ENCODE assay signal across 7 mouse cellular contexts in genomic region chr6:86823051-86823431, GRCm38 (mm10). TPM values are rescaled to one million over a fixed set of nuclear protein-coding genes. Genes with fewer than 3 reads are reported as not detected.
DNase-seq lines count a peak whose midpoint lies in the region; ATAC-seq and TF ChIP-seq lines count a peak whose summit lies in the region.

No protein-coding gene starts in this region.

- H3K27me3 ChIP-seq in hindbrain, embryonic 12.5 days: peaks cover 13% of the 10 kb centered on the region
- peaks cover 13% of the 10 kb centered on the region for H3K27me3 ChIP-seq in hindbrain, embryonic 10.5 days (ENCODE audit: insufficient read depth, poor library complexity, severe bottlenecking)
- no peaks in the 10 kb centered on the region for H3K27me3 ChIP-seq in heart, postnatal 0 days (ENCODE audit: control insufficient read depth, insufficient read depth, low read length)
- H3K27me3 ChIP-seq in midbrain, embryonic 16.5 days (ENCODE audit: control insufficient read depth, insufficient read depth, low read depth, low read length): no peaks in the 10 kb centered on the region

- TF ChIP-seq EP300 in heart, postnatal 0 days (IDR thresholded peaks at IDR 0.05; ENCODE audit: low read depth): no peak

- no peaks in the 10 kb centered on the region for H3K9me3 ChIP-seq in hindbrain, embryonic 12.5 days (replicated peaks)
- H3K9me3 ChIP-seq in hindbrain, embryonic 10.5 days: no peaks in the 10 kb centered on the region
- H3K9me3 ChIP-seq in heart, postnatal 0 days (replicated peaks; ENCODE audit: control insufficient read depth, low read length): no peaks in the 10 kb centered on the region
- H3K9me3 ChIP-seq in midbrain, embryonic 16.5 days (replicated peaks; ENCODE audit: control insufficient read depth, low read length, poor library complexity, severe bottlenecking): no peaks in the 10 kb centered on the region

- ATAC-seq in hindbrain, embryonic 12.5 days (ENCODE audit: low FRiP score): no peak
- ATAC-seq in heart, postnatal 0 days (ENCODE audit: insufficient read depth, low read depth): no peak
- ATAC-seq in midbrain, embryonic 16.5 days: no peak

- peak overlapping the region; percentile 43 for H3K4me2 ChIP-seq in hindbrain, embryonic 12.5 days (replicated peaks)
- peak overlapping the region; percentile 65; the same call in 1 of the 2 replicates for H3K4me2 ChIP-seq in heart, postnatal 0 days (ENCODE audit: low read depth, low read length)
- H3K4me2 ChIP-seq in midbrain, embryonic 16.5 days (ENCODE audit: low read length): peak overlapping the region; percentile 49

- H3K9ac ChIP-seq in hindbrain, embryonic 12.5 days: no peak overlapping the region
- 0 out of 2 replicates have a peak overlapping the region, but pooled peaks have one; percentile 14 for H3K9ac ChIP-seq in heart, postnatal 0 days (replicated peaks; ENCODE audit: low read depth, low read length)
- peak overlapping the region; percentile 40; the same call in 1 of the 2 replicates for H3K9ac ChIP-seq in midbrain, embryonic 16.5 days (ENCODE audit: low read depth, low read length)

- H3K27ac ChIP-seq in hindbrain, embryonic 12.5 days: no peak overlapping the region
- H3K27ac ChIP-seq in hindbrain, embryonic 10.5 days: no peak overlapping the region
- H3K27ac ChIP-seq in brown adipose tissue, adult 24 weeks (replicated peaks; ENCODE audit: low read depth, low read length): no peak overlapping the region
- H3K27ac ChIP-seq in heart, postnatal 0 days (ENCODE audit: low read depth): peak overlapping the region; percentile 23
- no peak overlapping the region for H3K27ac ChIP-seq in midbrain, embryonic 16.5 days (ENCODE audit: low read length)

- TF ChIP-seq CTCF in heart, postnatal 0 days (IDR thresholded peaks at IDR 0.05; ENCODE audit: low read depth): no peak

- WGBS in hindbrain, embryonic 12.5 days: 24% methylated on average over 9 of the region's 9 CpGs
- 36% methylated on average over 9 of the region's 9 CpGs for whole genome bisulfite sequencing in hindbrain, embryonic 10.5 days
- WGBS in heart, postnatal 0 days: 36% methylated on average over 9 of the region's 9 CpGs
- WGBS in midbrain, embryonic 16.5 days: 25% methylated on average over 9 of the region's 9 CpGs

- H3K4me3 ChIP-seq in hindbrain, embryonic 12.5 days: 0 out of 2 replicates have a peak overlapping the region, but pooled peaks have one; percentile 3
- H3K4me3 ChIP-seq in hindbrain, embryonic 10.5 days: no peak overlapping the region
- peak overlapping the region; percentile 51; the same call in 1 of the 2 replicates for H3K4me3 ChIP-seq in brown adipose tissue, adult 24 weeks (ENCODE audit: insufficient read depth, low read depth, low read length)
- H3K4me3 ChIP-seq in heart, postnatal 0 days (ENCODE audit: low read depth, low read length): 0 out of 2 replicates have a peak overlapping the region, but pooled peaks have one; percentile 37
- H3K4me3 ChIP-seq in midbrain, embryonic 16.5 days (ENCODE audit: low read depth, low read length): peak overlapping the region; percentile 25; the same call in 1 of the 2 replicates

- H3K36me3 ChIP-seq in hindbrain, embryonic 12.5 days: no peaks in the 10 kb centered on the region
- no peaks in the 10 kb centered on the region for H3K36me3 ChIP-seq in hindbrain, embryonic 10.5 days
- no peaks in the 10 kb centered on the region for H3K36me3 ChIP-seq in heart, postnatal 0 days (replicated peaks; ENCODE audit: control insufficient read depth, insufficient read depth, low read length)
- H3K36me3 ChIP-seq in midbrain, embryonic 16.5 days (ENCODE audit: control insufficient read depth, insufficient read depth, low read length): no peaks in the 10 kb centered on the region

- DNase-seq in hindbrain, embryonic 10.5 days (ENCODE audit: low spot score): no peak
- DNase-seq in heart, postnatal 0 days (ENCODE audit: low spot score): no peak
- no peak for DNase-seq in right cerebral cortex, postnatal 25 days
- no peak for DNase-seq in MN1 (ENCODE audit: low spot score)

- H3K4me1 ChIP-seq in hindbrain, embryonic 12.5 days: 0 out of 2 replicates have a peak, but pooled peaks cover 4% of the 10 kb centered on the region
- H3K4me1 ChIP-seq in hindbrain, embryonic 10.5 days (replicated peaks): peaks cover 13% of the 10 kb centered on the region
- H3K4me1 ChIP-seq in brown adipose tissue, adult 24 weeks (ENCODE audit: control insufficient read depth, insufficient read depth, insufficient read length, low read length): peaks cover 16% of the 10 kb centered on the region
- peaks cover 21% of the 10 kb centered on the region for H3K4me1 ChIP-seq in heart, postnatal 0 days (ENCODE audit: control insufficient read depth, insufficient read depth)
- H3K4me1 ChIP-seq in midbrain, embryonic 16.5 days (ENCODE audit: control insufficient read depth, insufficient read depth, low read length): no peaks in the 10 kb centered on the region; the same call in 1 of the 2 replicates

RNA-seq across cellular contexts. Expression of gene Aak1, which starts 26.3 kb away (rescaled TPM):
- 37.0 and 47.6 TPM in 2 replicates for polyA plus RNA-seq in hindbrain, embryonic 12.5 days (2016; fragmentation: Nextera tagmentation; extraction: Ambion mirVana)
- polyA plus RNA-seq in hindbrain, embryonic 10.5 days (2016; fragmentation: Nextera tagmentation; extraction: Ambion mirVana): 12.1 and 18.8 TPM in 2 replicates
- polyA plus RNA-seq in brown adipose tissue, adult 24 weeks (2012; ENCODE audit: insufficient read depth, insufficient read length, missing spikeins): 6.9 and 13.2 TPM in 2 replicates
- total RNA-seq in heart, postnatal 0 days (2014; rRNA removed; ENCODE audit: low replicate concordance): 24.9 and 46.7 TPM in 2 replicates
- polyA plus RNA-seq in heart, postnatal 0 days (2015; fragmentation: Nextera tagmentation; extraction: Ambion mirVana): 9.2 and 10.0 TPM in 2 replicates
- 44.6 and 47.8 TPM in 2 replicates for polyA plus RNA-seq in midbrain, embryonic 16.5 days (2015; fragmentation: Nextera tagmentation; extraction: Ambion mirVana)

RNA-seq across cellular contexts. Expression of gene Anxa4, which starts 29.7 kb away (rescaled TPM):
- 9.9 and 11.3 TPM in 2 replicates for polyA plus RNA-seq in hindbrain, embryonic 12.5 days (2016; fragmentation: Nextera tagmentation; extraction: Ambion mirVana)
- polyA plus RNA-seq in hindbrain, embryonic 10.5 days (2016; fragmentation: Nextera tagmentation; extraction: Ambion mirVana): 7.4 and 8.7 TPM in 2 replicates
- polyA plus RNA-seq in brown adipose tissue, adult 24 weeks (2012; ENCODE audit: insufficient read depth, insufficient read length, missing spikeins): 42.5 and 51.3 TPM in 2 replicates
- 23.7 and 26.7 TPM in 2 replicates for total RNA-seq in heart, postnatal 0 days (2014; rRNA removed; ENCODE audit: low replicate concordance)
- polyA plus RNA-seq in heart, postnatal 0 days (2015; fragmentation: Nextera tagmentation; extraction: Ambion mirVana): 25.3 and 26.1 TPM in 2 replicates
- polyA plus RNA-seq in midbrain, embryonic 16.5 days (2015; fragmentation: Nextera tagmentation; extraction: Ambion mirVana): 4.6 TPM in 2 replicates
